Mouse (Mus musculus) left cerebral cortex, adult 8-10 months (tissue): ENCODE measurements at regions not wholly inside any gene's neighbourhood (a gene's known extent, or its start where the extent isn't known, plus 50 kb on each side); places are given as distances from the start of the nearest gene placed in this dataset.

ENCODE experiments used
- DNase-seq, 2 experiments: peaks; one replicate each; pipeline ENCODE4 v3.0.0; 2022; ENCODE audit warnings: low spot score in 2 of 2

GRCm38 (mm10) chr7:135880446-135880845 is 164.3 kb upstream of the Mki67 start:
- DNase-seq: no peak

GRCm38 (mm10) chr7:135882306-135882705 is 166.1 kb upstream of the Mki67 start:
- DNase-seq: no peak

GRCm38 (mm10) chr7:135888598-135888997 is 172.4 kb upstream of the Mki67 start:
- no peak for DNase-seq

GRCm38 (mm10) chr7:135889016-135889726 is 173.0 kb upstream of the Mki67 start:
- DNase-seq: no peak

- DNase-seq: no peak
Observed at GRCm38 (mm10) chr7:135898876-135899275, 182.7 kb upstream of the Mki67 start.

GRCm38 (mm10) chr7:135899765-135900164 is 183.6 kb upstream of the Mki67 start:
- no peak for DNase-seq

- DNase-seq: no peak
Observed at GRCm38 (mm10) chr7:135900861-135901321, 184.7 kb upstream of the Mki67 start.

- DNase-seq: no peak
Observed at GRCm38 (mm10) chr7:135902106-135903055, 186.2 kb upstream of the Mki67 start.

GRCm38 (mm10) chr7:135911376-135911775 is 195.2 kb upstream of the Mki67 start:
- DNase-seq: no peak

GRCm38 (mm10) chr7:135913923-135914634 is 197.9 kb upstream of the Mki67 start:
- DNase-seq: no peak

- DNase-seq: no peak
Observed at GRCm38 (mm10) chr7:135923876-135924275, 207.7 kb upstream of the Mki67 start.

- DNase-seq: no peak
Observed at GRCm38 (mm10) chr7:135924641-135925040, 208.5 kb upstream of the Mki67 start.

- no peak for DNase-seq
Observed at GRCm38 (mm10) chr7:135930091-135930490, 213.9 kb upstream of the Mki67 start.

GRCm38 (mm10) chr7:135932595-135933175 is 216.5 kb upstream of the Mki67 start:
- no peak for DNase-seq

GRCm38 (mm10) chr7:135935180-135935579 is 219.0 kb upstream of the Mki67 start:
- no peak for DNase-seq

GRCm38 (mm10) chr7:135937465-135937864 is 221.3 kb upstream of the Mki67 start:
- DNase-seq: no peak

- DNase-seq: no peak
Observed at GRCm38 (mm10) chr7:135939341-135939740, 223.2 kb upstream of the Mki67 start.

- DNase-seq: no peak
Observed at GRCm38 (mm10) chr7:135942826-135943225, 226.7 kb upstream of the Mki67 start.

- peak in 1 of 2 experiments; percentile 33 for DNase-seq
Observed at GRCm38 (mm10) chr7:135946071-135946646, 230.0 kb upstream of the Mki67 start.

GRCm38 (mm10) chr7:135961026-135961425 is 244.9 kb upstream of the Mki67 start:
- DNase-seq: peak in 1 of 2 experiments; percentile 20

GRCm38 (mm10) chr7:135965528-135965927 is 249.4 kb upstream of the Mki67 start:
- peak in 1 of 2 experiments; percentile 24 for DNase-seq
